Mouse (Mus musculus): ENCODE measurements around the gene Trim58. TPM values are rescaled to one million over a fixed set of nuclear protein-coding genes. Genes with fewer than 3 reads are reported as not detected.
A peak's percentile ranks its signal among the peaks of the same experiment; 100 is the strongest.

The Trim58 gene
- polyA plus RNA-seq, 1 experiment from 2014 or later: 0.09 TPM

GRCm38 (mm10) chr11:58618369-58618768 lies 21.9 kb upstream of the Trim58 start:
- Histone ChIP-seq H3K4me2 (replicated peaks) (no peak overlapping the region), H3K9ac (no peak overlapping the region), H3K27ac (no peak overlapping the region), H3K9me3 (no peaks in the 10 kb centered on the region), H3K27me3 (no peaks in the 10 kb centered on the region), H3K4me1 (no peaks in the 10 kb centered on the region), H3K36me3 (no peaks in the 10 kb centered on the region), H3K4me3 (no peak overlapping the region)
- no peak for ATAC-seq (ENCODE audit: low FRiP score, low read depth)
- WGBS: 73% methylated on average over 3 of the region's 3 CpGs

- Histone ChIP-seq H3K4me1 (no peaks in the 10 kb centered on the region), H3K27me3 (no peaks in the 10 kb centered on the region), H3K36me3 (no peaks in the 10 kb centered on the region), H3K27ac (no peak overlapping the region), H3K4me2 (replicated peaks) (no peak overlapping the region), H3K4me3 (no peak overlapping the region), H3K9me3 (no peaks in the 10 kb centered on the region), H3K9ac (no peak overlapping the region)
- no peak for ATAC-seq (ENCODE audit: low FRiP score, low read depth)
- 75% methylated on average over 6 of the region's 6 CpGs for WGBS
Measured at GRCm38 (mm10) chr11:58618793-58619192, 21.5 kb upstream of the Trim58 start.

DNA sequence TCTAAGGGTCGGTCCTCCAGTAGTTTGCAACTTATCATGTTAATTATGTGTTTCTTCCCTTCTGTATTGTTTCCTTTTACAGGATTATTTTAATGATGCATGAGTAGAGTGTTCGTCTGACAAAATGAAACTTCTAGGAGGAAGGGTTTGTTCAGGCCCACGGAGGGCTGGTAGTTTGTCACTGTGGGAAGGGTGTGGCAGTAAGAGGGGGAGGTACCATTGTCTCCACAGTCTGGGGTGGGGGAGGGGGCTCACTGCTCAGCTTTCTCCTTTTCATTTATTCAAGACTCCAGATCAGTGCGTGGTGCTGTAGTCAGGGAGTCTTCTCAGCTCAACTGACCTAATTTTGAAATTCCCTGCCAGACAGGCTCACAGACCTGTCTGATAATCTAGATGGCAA lies 14.1 kb upstream of the Trim58 start:
- H3K27me3 ChIP-seq: no peaks in the 10 kb centered on the region
- H3K4me2 ChIP-seq (replicated peaks): no peak overlapping the region
- no peak for ATAC-seq (ENCODE audit: low FRiP score, low read depth)
- H3K9ac ChIP-seq: no peak overlapping the region
- no peak overlapping the region for H3K4me3 ChIP-seq
- no peaks in the 10 kb centered on the region for H3K4me1 ChIP-seq
- no peaks in the 10 kb centered on the region for H3K36me3 ChIP-seq
- H3K27ac ChIP-seq: no peak overlapping the region
- H3K9me3 ChIP-seq: no peaks in the 10 kb centered on the region
- 73% methylated on average over 4 of the region's 4 CpGs for WGBS

DNA sequence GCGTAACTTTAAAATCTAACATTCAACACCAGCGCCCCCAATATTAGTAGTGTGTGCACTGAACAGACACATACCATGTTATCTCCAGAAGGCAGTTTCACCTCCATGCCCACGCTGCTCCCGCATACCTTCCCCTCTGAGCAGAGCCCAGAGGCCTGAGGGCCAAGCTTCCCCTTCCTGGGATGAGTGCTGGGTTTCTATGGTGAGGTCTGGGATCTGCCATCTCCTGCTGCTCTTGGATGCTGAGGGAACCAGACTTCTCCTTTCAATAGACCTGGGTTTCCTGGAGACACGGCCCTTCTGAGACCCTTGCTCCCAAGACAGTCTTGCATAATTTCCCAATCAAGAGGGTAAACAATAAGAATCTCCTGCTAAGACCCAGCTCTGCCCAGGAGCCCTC lies 9.9 kb upstream of the Trim58 start, which contains the start of gene Olfr323:
Gene Olfr323, minus strand, starts transcription at position 101 of the 400 bp plus-strand sequence.
- H3K4me1 ChIP-seq: no peaks in the 10 kb centered on the region
- H3K4me3 ChIP-seq: no peak within 1 kb of the TSS
- no peak within 1 kb of the TSS for H3K27ac ChIP-seq
- H3K27me3 ChIP-seq: no peaks in the 10 kb centered on the region
- H3K36me3 ChIP-seq: no peaks in the 10 kb centered on the region
- WGBS: 80% methylated on average over 5 of the region's 5 CpGs
- no peak for ATAC-seq (ENCODE audit: low FRiP score, low read depth)
- H3K9me3 ChIP-seq: no peaks in the 10 kb centered on the region
- H3K9ac ChIP-seq: no peak within 1 kb of the TSS
- H3K4me2 ChIP-seq (replicated peaks): no peak within 1 kb of the TSS

DNA sequence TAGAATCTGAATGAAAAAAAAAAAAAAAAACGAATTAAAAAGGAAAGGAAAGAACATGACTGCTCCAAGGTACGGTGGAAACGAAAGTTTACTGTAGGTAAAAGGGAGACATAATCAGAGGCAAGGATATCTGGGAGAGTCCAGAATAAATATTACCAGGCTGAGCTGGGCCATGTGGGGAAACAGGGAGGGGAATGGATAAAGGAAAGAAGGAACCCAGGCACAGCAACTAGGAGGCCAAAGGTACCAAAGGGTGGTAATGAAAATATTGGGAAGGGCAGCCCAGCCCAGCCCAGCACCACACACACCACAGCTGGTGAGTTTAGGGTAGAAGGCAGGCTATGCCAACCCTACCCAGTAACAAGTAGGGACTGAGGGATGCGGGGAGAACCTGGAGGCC lies 5.4 kb upstream of the Trim58 start:
- Histone ChIP-seq H3K27ac (no peak overlapping the region), H3K4me3 (no peak overlapping the region), H3K4me2 (replicated peaks) (no peak overlapping the region), H3K9ac (no peak overlapping the region), H3K4me1 (no peaks in the 10 kb centered on the region), H3K36me3 (no peaks in the 10 kb centered on the region), H3K9me3 (no peaks in the 10 kb centered on the region), H3K27me3 (peaks cover 29% of the 10 kb centered on the region)
- ATAC-seq (ENCODE audit: low FRiP score, low read depth): no peak
- 59% methylated on average over 4 of the region's 4 CpGs for WGBS

DNA sequence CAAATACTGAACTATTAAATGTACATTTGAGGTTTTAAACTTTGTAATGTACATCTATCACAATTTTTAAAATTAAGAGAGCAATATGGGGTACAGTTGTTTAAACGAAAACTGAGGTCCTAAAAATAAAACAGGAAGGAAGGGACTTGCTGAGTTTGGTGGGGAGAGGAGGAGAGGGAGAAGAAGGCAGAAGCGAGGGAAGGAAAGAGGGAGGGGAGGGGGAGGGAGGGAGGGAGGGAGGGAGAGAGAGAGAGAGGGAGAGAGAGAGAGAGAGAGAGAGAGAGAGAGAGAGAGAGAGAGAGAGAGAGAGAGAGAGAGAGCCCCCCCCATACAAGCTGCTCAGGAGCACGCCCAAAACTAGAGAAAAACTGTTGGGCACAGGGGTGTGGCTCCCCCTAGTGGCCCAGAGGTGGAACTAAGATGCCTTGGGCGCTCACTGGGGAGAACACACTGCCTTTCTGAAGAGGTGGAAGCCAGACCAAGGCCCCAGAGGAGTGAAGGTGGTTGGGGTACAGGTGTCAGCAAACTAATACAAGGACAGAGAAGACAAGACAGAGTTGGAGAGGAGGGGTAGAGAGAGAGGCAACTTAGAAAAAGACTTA lies 3.8 kb upstream of the Trim58 start:
- Histone ChIP-seq H3K27ac (no peak overlapping the region), H3K9me3 (no peaks in the 10 kb centered on the region), H3K4me2 (replicated peaks) (no peak overlapping the region), H3K4me3 (no peak overlapping the region), H3K36me3 (no peaks in the 10 kb centered on the region), H3K4me1 (peaks cover 7% of the 10 kb centered on the region; the same call in 1 of the 2 replicates), H3K9ac (no peak overlapping the region), H3K27me3 (peaks cover 45% of the 10 kb centered on the region)
- no peak for ATAC-seq (ENCODE audit: low FRiP score, low read depth)
- 22% methylated on average over 4 of the region's 4 CpGs for WGBS

- ATAC-seq (ENCODE audit: low FRiP score, low read depth): no peak
- Histone ChIP-seq H3K4me1 (peaks cover 7% of the 10 kb centered on the region; the same call in 1 of the 2 replicates), H3K27me3 (peaks cover 53% of the 10 kb centered on the region), H3K4me2 (replicated peaks) (no peak overlapping the region), H3K9me3 (no peaks in the 10 kb centered on the region), H3K9ac (no peak overlapping the region), H3K36me3 (no peaks in the 10 kb centered on the region), H3K27ac (no peak overlapping the region), H3K4me3 (no peak overlapping the region)
- WGBS: 28% methylated on average over 7 of the region's 7 CpGs
Measured at GRCm38 (mm10) chr11:58638176-58638701, 2.0 kb upstream of the Trim58 start.

DNA sequence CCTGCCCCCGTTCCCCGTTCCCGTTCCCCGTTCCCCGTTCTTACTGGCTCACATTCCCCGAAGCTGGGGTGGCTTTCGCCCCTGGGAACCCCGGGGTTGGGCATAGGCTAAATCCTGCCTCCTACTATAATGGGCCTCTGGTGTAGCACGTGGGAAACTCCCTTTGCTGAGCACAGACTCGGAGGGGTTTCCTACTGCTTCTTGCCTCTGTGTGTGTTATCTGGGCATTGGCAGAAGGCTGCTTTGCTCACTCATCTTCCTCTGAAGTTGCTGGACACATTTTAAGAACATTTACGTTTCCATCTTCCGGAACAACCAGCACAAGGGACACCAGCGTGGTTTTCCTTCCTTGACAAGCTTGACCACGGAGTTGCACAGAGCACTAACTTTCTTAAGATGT lies 792 bp downstream of the Trim58 start:
- H3K9ac ChIP-seq: peak overlapping the region; percentile 61; the same call in 1 of the 2 replicates
- 26% methylated on average over 14 of the region's 14 CpGs for WGBS
- H3K36me3 ChIP-seq: no peaks in the 10 kb centered on the region
- ATAC-seq (ENCODE audit: low FRiP score, low read depth): no peak
- H3K4me3 ChIP-seq: peak overlapping the region; percentile 41
- no peaks in the 10 kb centered on the region for H3K9me3 ChIP-seq
- peaks cover 53% of the 10 kb centered on the region for H3K27me3 ChIP-seq
- peaks cover 7% of the 10 kb centered on the region; the same call in 1 of the 2 replicates for H3K4me1 ChIP-seq
- H3K27ac ChIP-seq: no peak overlapping the region
- H3K4me2 ChIP-seq (replicated peaks): peak overlapping the region; percentile 74

GRCm38 (mm10) chr11:58641638-58642358 lies 1.5 kb downstream of the Trim58 start:
- Histone ChIP-seq H3K27me3 (peaks cover 51% of the 10 kb centered on the region), H3K9me3 (no peaks in the 10 kb centered on the region), H3K4me1 (peaks cover 7% of the 10 kb centered on the region; the same call in 1 of the 2 replicates), H3K4me3 (no peak overlapping the region), H3K36me3 (no peaks in the 10 kb centered on the region), H3K9ac (no peak overlapping the region), H3K27ac (no peak overlapping the region), H3K4me2 (replicated peaks) (no peak overlapping the region)
- ATAC-seq (ENCODE audit: low FRiP score, low read depth): no peak
- WGBS: 80% methylated on average over 13 of the region's 13 CpGs

DNA sequence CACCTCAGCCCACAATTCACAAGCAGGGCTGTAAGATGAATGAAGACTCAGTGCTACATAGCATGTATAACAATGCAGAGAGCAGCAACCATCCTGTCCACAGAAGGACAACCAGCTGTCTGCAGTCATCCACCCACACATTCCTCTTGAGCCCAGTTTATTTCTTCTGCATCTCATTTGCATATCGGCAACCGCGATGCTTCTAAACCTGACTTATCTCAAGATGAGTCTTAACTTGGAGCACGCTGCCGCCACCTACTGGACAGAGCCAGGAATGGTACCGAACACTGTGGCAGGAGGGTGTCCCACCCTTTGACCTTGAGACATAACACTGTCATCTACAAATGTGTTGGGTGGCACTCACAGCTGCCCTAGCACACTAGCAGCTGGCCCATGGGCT lies 3.1 kb downstream of the Trim58 start:
- Histone ChIP-seq H3K4me1 (peaks cover 7% of the 10 kb centered on the region; the same call in 1 of the 2 replicates), H3K27me3 (peaks cover 36% of the 10 kb centered on the region), H3K4me2 (replicated peaks) (no peak overlapping the region), H3K36me3 (no peaks in the 10 kb centered on the region), H3K9ac (no peak overlapping the region), H3K27ac (no peak overlapping the region), H3K9me3 (no peaks in the 10 kb centered on the region), H3K4me3 (no peak overlapping the region)
- no peak for ATAC-seq (ENCODE audit: low FRiP score, low read depth)
- 39% methylated on average over 6 of the region's 6 CpGs for WGBS

GRCm38 (mm10) chr11:58655151-58655550 lies 14.9 kb downstream of the Trim58 start:
- 86% methylated on average over 3 of the region's 3 CpGs for WGBS
- Histone ChIP-seq H3K36me3 (no peaks in the 10 kb centered on the region), H3K27me3 (no peaks in the 10 kb centered on the region), H3K4me2 (replicated peaks) (no peak overlapping the region), H3K27ac (no peak overlapping the region), H3K9me3 (no peaks in the 10 kb centered on the region), H3K4me1 (0 out of 2 replicates have a peak, but pooled peaks cover 4% of the 10 kb centered on the region), H3K9ac (no peak overlapping the region), H3K4me3 (no peak overlapping the region)
- ATAC-seq (ENCODE audit: low FRiP score, low read depth): no peak

GRCm38 (mm10) chr11:58658596-58658995 lies 18.3 kb downstream of the Trim58 start, which contains the start of gene Olfr322:
TSS of gene Olfr322 (plus strand) at chr11:58658782.
- Histone ChIP-seq H3K27me3 (no peaks in the 10 kb centered on the region), H3K9ac (no peak within 1 kb of the TSS), H3K4me2 (replicated peaks) (no peak within 1 kb of the TSS), H3K36me3 (no peaks in the 10 kb centered on the region), H3K4me3 (no peak within 1 kb of the TSS), H3K4me1 (0 out of 2 replicates have a peak, but pooled peaks cover 4% of the 10 kb centered on the region), H3K9me3 (no peaks in the 10 kb centered on the region), H3K27ac (no peak within 1 kb of the TSS)
- ATAC-seq (ENCODE audit: low FRiP score, low read depth): no peak
- WGBS: 77% methylated on average over 4 of the region's 4 CpGs
